Mouse (Mus musculus): Measurements from ENCODE around the gene Tmem209.

Gene Tmem209

DNA sequence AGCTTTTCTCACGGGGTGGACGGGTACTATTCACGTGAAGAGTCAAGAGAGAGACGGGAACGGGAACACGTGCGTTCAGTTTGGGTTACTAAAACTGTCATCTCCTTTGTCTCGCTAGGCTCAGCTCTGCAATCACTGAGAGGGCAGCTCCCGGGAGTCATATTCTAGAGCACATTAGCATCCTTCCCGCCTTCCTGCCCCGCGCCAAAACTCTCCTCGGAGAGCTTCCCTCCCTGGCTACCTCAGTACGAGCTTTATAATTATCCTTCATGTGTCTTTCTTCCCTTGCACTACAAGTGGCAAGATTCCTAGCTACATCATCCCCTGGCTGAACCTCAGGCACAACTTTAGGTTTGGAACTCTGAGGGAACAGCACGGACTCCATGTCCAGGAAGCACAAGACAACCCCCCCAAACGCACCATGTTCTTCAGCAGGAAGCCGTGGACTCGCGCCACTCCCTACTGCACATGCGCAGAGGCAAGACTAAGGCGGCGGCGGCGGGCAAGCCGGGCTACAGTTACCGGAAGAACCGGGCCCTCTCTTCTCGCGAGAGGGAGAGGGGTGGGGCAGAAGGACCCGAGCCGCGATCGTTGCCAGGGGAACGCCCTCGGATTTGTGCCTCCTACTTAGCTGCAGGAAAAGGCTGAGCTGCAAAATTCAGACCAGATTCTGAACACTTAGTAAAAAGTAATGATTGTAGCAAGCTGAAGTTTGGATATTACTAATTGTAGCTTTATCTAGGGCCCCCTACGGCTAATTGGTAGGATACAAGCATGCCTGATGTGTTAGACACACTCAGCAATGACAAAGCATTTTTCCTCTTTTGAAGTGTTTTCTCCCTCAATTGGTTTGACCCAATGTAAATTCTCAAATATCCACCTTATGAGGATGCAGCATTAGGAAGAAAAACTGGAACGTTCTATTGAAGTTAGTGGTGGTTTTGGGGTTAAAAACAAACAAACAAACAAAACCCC lies at the start of gene Tmem209, which contains the start of gene Ssmem1:
Tmem209 (minus strand) TSS at position 519 of the 975 bp plus-strand sequence.
Ssmem1 (plus strand) TSS at position 585 of the 975 bp plus-strand sequence.
- peak; percentile 99 for DNase-seq (ENCODE audit: low read depth, low spot score)

DNA sequence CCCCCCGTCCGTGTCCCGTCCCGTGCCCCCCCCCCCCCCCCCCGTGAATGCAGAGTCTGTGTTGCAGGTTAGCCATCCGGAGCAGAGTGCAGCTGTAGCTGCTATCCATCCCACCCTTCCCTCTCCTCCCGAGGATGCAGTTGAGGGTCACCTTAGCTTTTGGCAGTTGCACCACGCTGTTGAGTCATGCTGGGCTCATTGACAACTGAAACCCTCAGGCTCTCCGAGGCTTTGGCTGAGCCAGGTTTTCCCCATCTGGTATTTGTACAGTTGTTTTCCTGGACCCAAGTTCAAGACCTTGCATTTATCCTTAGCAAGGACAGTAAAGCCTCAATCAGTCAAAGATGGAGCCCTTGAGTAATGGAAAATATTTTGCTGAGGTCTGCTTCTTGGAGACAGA lies 46.5 kb upstream of the Tmem209 start:
- peak; percentile 48 for DNase-seq (ENCODE audit: low read depth, low spot score)

- peak; percentile 59 for DNase-seq (ENCODE audit: low read depth, low spot score)
Observed at GRCm38 (mm10) chr6:30554621-30555170, 45.1 kb upstream of the Tmem209 start.

GRCm38 (mm10) chr6:30554092-30554491 lies 44.5 kb upstream of the Tmem209 start:
- no peak for DNase-seq (ENCODE audit: low read depth, low spot score)

- peak; percentile 62 for DNase-seq (ENCODE audit: low read depth, low spot score)
Observed at GRCm38 (mm10) chr6:30553381-30554010, 43.9 kb upstream of the Tmem209 start.

GRCm38 (mm10) chr6:30552628-30553027 lies 43.0 kb upstream of the Tmem209 start:
- no peak for DNase-seq (ENCODE audit: low read depth, low spot score)

DNA sequence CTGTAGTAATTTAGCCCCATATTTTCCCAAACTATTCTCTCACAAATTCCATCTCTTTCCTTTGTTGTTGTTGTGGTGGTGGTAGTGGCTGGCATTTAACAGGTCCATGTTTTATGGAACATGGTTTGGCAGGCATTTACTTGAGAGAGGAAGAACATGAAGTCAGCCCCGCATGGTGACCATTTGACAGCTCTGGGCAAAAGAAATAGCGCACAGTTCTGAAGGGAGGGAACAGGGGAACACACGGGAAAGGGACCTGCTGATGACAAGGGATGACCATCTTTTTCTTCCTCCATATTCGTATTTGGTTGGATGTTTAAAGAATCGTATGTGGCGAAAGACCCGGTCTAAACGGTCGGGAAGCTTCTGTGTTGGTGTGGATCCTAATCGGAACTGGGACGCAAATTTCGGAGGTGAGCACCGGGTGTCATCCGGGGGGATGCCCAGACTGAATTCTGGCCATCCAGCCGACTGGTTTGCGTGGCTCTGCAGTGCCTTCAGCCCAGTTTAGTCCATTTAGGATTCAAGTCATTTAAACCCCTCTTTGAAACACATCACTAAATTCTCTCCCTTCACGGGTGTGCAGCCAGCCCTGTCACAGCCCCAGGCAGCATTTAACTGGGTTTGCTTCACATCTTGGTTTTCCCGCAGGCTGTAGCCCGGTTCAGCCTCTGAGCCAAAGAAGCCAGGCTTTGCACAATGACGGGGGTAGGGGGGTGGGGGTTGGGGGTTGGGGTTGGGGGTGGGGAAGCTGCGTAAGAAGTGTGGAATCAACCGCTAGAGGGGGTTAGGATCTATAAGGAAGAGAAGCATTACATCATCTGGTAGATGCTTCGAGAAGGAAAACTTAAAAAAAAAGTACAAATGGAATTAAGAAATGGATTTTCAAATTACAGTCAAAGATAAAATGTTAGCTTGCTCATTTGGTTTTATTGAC lies 42.3 kb upstream of the Tmem209 start:
- DNase-seq (ENCODE audit: low read depth, low spot score): peak; percentile 90

DNA sequence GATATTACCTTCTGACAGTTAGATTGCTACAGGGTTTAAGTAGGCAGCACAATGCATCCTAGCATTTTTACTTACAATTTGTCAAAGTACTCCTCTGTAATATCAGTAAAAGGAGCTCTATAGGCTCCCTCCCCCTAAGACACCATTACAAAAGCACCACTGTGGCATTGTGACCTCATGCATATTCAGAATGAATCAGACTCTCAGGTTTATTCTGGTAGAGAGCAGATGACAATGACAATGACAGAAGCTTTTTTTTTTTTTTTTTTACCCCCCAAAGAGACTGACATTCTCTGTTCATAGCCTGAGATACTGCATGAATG lies 41.6 kb upstream of the Tmem209 start:
- peak; percentile 80 for DNase-seq (ENCODE audit: low read depth, low spot score)

DNA sequence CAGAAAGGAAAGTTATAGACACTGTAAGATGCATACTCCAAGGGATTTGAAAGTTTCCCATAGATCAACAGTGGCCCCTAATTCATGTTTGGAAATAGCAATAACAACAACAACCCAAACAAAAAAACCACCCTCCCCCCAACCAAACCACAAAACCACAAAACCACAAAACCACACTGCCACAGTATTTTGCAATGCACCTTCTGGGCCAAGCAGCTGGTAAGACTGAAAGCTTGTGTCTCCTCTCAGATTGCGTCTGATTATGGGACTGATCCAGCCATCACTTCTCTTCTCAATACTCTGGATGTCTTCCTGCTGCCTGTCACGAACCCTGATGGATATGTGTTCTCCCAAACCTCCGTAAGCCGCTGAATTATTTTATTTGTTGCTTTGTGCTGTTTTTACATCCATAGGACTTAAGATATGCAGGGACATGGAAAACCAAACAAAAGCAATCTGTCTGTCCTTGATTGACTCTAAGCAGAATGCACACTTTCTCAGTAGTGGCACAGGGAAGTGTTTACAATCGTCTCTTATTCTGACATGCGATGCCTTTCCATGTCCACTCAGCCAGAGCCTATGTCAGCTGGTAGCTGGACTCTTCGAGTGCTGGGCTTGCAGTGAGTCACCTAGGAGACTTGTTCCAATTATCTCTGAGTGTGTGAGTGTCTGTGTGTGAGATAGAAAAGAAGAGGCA lies 41.1 kb upstream of the Tmem209 start:
- peak; percentile 66 for DNase-seq (ENCODE audit: low read depth, low spot score)

GRCm38 (mm10) chr6:30549231-30549761 lies 39.7 kb upstream of the Tmem209 start:
- DNase-seq (ENCODE audit: low read depth, low spot score): no peak

GRCm38 (mm10) chr6:30547656-30548306 lies 38.2 kb upstream of the Tmem209 start:
- peak; percentile 70 for DNase-seq (ENCODE audit: low read depth, low spot score)

DNA sequence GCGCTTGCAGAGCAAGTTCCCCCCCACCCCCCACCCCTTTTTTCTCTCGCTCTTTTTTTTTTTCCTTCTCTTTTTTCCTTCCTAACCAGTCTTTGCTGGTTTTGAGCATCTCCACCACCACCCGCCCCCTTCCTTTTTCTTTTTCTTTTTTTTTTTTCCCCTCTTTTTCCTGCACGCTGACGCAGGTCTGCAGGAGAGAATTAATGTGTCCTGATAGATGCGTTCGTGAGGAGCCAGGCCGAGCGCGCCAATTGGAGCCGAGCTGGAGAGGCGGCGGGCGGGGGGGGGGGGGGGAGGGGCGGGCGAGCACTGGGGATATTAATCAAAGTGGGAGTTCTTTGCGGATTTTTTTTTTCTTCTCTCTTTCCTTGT lies 37.7 kb upstream of the Tmem209 start:
- DNase-seq (ENCODE audit: low read depth, low spot score): peak; percentile 87

- DNase-seq (ENCODE audit: low read depth, low spot score): peak; percentile 75
Observed at GRCm38 (mm10) chr6:30546571-30547273, 37.1 kb upstream of the Tmem209 start.

GRCm38 (mm10) chr6:30545689-30546088 lies 36.1 kb upstream of the Tmem209 start:
- DNase-seq (ENCODE audit: low read depth, low spot score): peak; percentile 83

- DNase-seq (ENCODE audit: low read depth, low spot score): no peak
Observed at GRCm38 (mm10) chr6:30543851-30544250, 34.3 kb upstream of the Tmem209 start.

DNA sequence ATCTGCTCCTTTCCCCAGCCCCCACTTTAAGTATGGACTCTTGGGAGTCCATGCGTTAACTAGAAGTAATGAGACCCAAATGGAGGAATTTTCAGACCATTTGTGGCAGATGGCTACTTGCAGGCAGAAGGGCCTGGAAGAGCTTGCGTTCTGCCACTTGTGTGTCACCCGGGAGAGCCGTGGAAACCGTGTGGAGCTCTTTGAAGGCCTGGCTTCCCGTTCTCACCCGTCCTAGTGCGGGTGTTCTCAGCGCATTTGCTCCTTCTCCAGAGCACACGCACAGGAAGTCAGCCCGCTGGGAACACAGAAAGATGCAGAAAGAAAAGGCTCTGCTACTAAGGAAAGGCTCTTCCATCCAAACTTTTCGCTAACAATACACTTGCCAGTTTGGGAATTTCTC lies 33.5 kb upstream of the Tmem209 start:
- no peak for DNase-seq (ENCODE audit: low read depth, low spot score)

- DNase-seq (ENCODE audit: low read depth, low spot score): no peak
Observed at GRCm38 (mm10) chr6:30542277-30542676, 32.7 kb upstream of the Tmem209 start.

GRCm38 (mm10) chr6:30541009-30541799 lies 31.6 kb upstream of the Tmem209 start, which contains the start of gene Cpa2:
Gene Cpa2 (plus strand): TSS chr6:30541582.
- DNase-seq (ENCODE audit: low read depth, low spot score): no peak

All from brain, adult 2 months (tissue).